Mouse (Mus musculus): ENCODE data around the gene Dmgdh.
A peak's percentile ranks its signal among the peaks of the same experiment; 100 is the strongest.

Gene Dmgdh

GRCm38 (mm10) chr13:93772279-93772636, 98.0 kb downstream of the Dmgdh start:
- no peak for DNase-seq (ENCODE audit: low spot score in 2 of 2)

GRCm38 (mm10) chr13:93772861-93773260, 98.6 kb downstream of the Dmgdh start:
- DNase-seq (ENCODE audit: low spot score in 2 of 2) = no peak

- no peak for DNase-seq (ENCODE audit: low spot score in 2 of 2)
These were observed 99.6 kb downstream of the Dmgdh start for GRCm38 (mm10) chr13:93773704-93774315.

GRCm38 (mm10) chr13:93782823-93783222, 108.6 kb downstream of the Dmgdh start:
- no peak for DNase-seq (ENCODE audit: low spot score in 2 of 2)

- peak in 1 of 2 experiments; percentile 31 for DNase-seq (ENCODE audit: low spot score in 2 of 2)
These were observed 111.1 kb downstream of the Dmgdh start for GRCm38 (mm10) chr13:93785329-93785728.

GRCm38 (mm10) chr13:93786051-93786450, 111.8 kb downstream of the Dmgdh start:
- no peak for DNase-seq (ENCODE audit: low spot score in 2 of 2)

GRCm38 (mm10) chr13:93787647-93788046, 113.4 kb downstream of the Dmgdh start:
- no peak for DNase-seq (ENCODE audit: low spot score in 2 of 2)

- DNase-seq (ENCODE audit: low spot score in 2 of 2) = no peak
These were observed 118.9 kb downstream of the Dmgdh start for GRCm38 (mm10) chr13:93792945-93793642.

- no peak for DNase-seq (ENCODE audit: low spot score in 2 of 2)
These were observed 119.5 kb downstream of the Dmgdh start for GRCm38 (mm10) chr13:93793643-93794182.

GRCm38 (mm10) chr13:93797011-93797600, 122.9 kb downstream of the Dmgdh start:
- no peak for DNase-seq (ENCODE audit: low spot score in 2 of 2)
